Mouse (Mus musculus): ENCODE results near the gene Metap1d. TPM values are rescaled to one million over a fixed set of nuclear protein-coding genes. Genes with fewer than 3 reads are reported as not detected.

The Metap1d gene
- total and polyA plus RNA-seq, 3 experiments, result 18.9 to 28.3 (median 21.5) TPM

DNA sequence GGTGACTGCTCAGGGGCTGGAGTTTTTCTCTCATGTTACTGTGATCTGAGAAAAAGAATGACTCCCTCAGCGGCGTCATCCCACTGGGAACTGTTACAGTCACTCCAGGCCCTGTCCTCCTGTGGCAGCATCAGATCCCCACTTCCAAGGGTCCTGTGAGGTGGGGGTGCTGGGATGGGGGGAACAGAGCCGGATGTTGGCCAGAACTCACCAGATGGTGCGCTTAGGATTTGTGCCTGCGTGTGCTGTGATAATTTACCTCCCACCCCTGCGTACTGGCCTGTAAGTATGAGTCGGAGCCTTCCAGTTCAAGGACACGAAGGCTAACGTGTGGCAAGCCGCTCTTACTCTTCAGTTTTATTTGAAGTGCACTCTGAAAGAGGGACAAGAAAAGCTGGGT lies 22.2 kb downstream of the Metap1d start:
- H3K9me3 ChIP-seq (replicated peaks; ENCODE audit: low read length), result peaks cover 5% of the 10 kb centered on the region
- no peaks in the 10 kb centered on the region for H3K27me3 ChIP-seq (replicated peaks)
- no peak overlapping the region for H3K27ac ChIP-seq (ENCODE audit: insufficient read depth, low read depth)
- dilution Hi-C loops (cut with MboI; ENCODE audit: extremely low pct_ligation_motif_present, extremely low pct_unique_long_range_greater_than_20kb, low sequenced_read_pairs), result no loop called here
- in situ Hi-C loops (cut with MboI; ENCODE audit: low pct_ligation_motif_present, low pct_unique_long_range_greater_than_20kb, low sequenced_read_pairs), result no loop called here
- no peak for TF ChIP-seq UBTF (IDR thresholded peaks at IDR 0.05; ENCODE audit: low read depth, low read length)
- TF ChIP-seq PAX5 (IDR thresholded peaks at IDR 0.05; ENCODE audit: low read length), result no peak
- no peak for TF ChIP-seq BHLHE40 (IDR thresholded peaks at IDR 0.05; ENCODE audit: low read depth, low read length)
- no peak overlapping the region for H3K4me3 ChIP-seq (replicated peaks in 1 of 3; ENCODE audit: low read depth in 2 of 3, low read length in 2 of 3, poor library complexity in 1 of 3)
- peaks cover 2 to 9% of the 10 kb centered on the region in 2 experiments; a peak in 3 of 4 replicates for H3K4me1 ChIP-seq (ENCODE audit: control insufficient read depth in 1 of 2, insufficient read depth in 2 of 2)
- H3K9ac ChIP-seq (ENCODE audit: insufficient read depth, low read depth), result no peak overlapping the region
- no peak overlapping the region for H3K4me2 ChIP-seq (ENCODE audit: insufficient read depth, low read depth, poor library complexity, severe bottlenecking)
- 0 out of 2 replicates have a peak, but pooled peaks cover 2% of the 10 kb centered on the region for H3K79me2 ChIP-seq (replicated peaks; ENCODE audit: control insufficient read depth, extremely low read depth, insufficient read depth, poor library complexity, severe bottlenecking)
- DNase-seq (ENCODE audit: extremely low read depth), result no peak
- peaks cover 0 to 19% of the 10 kb centered on the region in 2 experiments for H3K36me3 ChIP-seq (replicated peaks in 1 of 2; ENCODE audit: control insufficient read depth in 1 of 2, insufficient read depth in 1 of 2, low read length in 1 of 2)

DNA sequence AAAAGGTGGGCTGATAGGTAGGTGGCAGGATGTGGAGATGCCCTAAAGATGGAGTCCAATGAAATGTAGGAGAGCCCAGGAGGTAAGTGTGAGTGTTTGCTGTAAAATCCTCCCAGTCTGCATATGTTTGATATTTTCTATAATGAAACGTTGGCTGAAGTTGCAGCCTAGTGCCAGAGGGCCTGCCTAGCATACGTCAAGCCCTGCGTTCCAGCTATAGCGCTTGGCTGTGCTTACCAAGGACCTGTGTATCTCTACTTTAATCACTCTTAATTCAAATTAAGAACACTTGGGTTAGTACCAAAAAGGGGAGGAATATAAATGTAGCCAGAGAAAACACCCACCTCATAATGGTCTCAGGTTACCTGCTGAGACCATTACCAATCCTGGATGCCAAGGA lies 22.7 kb downstream of the Metap1d start:
- peaks cover 0 to 19% of the 10 kb centered on the region in 2 experiments for H3K36me3 ChIP-seq (replicated peaks in 1 of 2; ENCODE audit: control insufficient read depth in 1 of 2, insufficient read depth in 1 of 2, low read length in 1 of 2)
- no peak overlapping the region for H3K9ac ChIP-seq (ENCODE audit: insufficient read depth, low read depth)
- no peak overlapping the region for H3K4me2 ChIP-seq (ENCODE audit: insufficient read depth, low read depth, poor library complexity, severe bottlenecking)
- no peak overlapping the region for H3K27ac ChIP-seq (ENCODE audit: insufficient read depth, low read depth)
- peaks cover 2 to 14% of the 10 kb centered on the region in 2 experiments; a peak in 3 of 4 replicates for H3K4me1 ChIP-seq (ENCODE audit: control insufficient read depth in 1 of 2, insufficient read depth in 2 of 2)
- no peak for TF ChIP-seq MYC (IDR thresholded peaks at IDR 0.05; ENCODE audit: low read depth, low read length)
- no peak for TF ChIP-seq HCFC1 (IDR thresholded peaks at IDR 0.05; ENCODE audit: low read depth, low read length)
- no peak for TF ChIP-seq NELFE (IDR thresholded peaks at IDR 0.05; ENCODE audit: low read depth, low read length)
- TF ChIP-seq USF2 (conservative IDR thresholded peaks at IDR 0.05; ENCODE audit: low read depth, low read length), result no peak
- no peak for TF ChIP-seq ZC3H11A (IDR thresholded peaks at IDR 0.05; ENCODE audit: low read depth, low read length)
- TF ChIP-seq ELF1 (IDR thresholded peaks at IDR 0.05; ENCODE audit: low read depth, low read length), result no peak
- TF ChIP-seq POLR2A (IDR thresholded peaks at IDR 0.05; ENCODE audit: low read depth, low read length), result no peak
- TF ChIP-seq SIN3A (IDR thresholded peaks at IDR 0.05; ENCODE audit: low read length), result no peak
- TF ChIP-seq PAX5 (IDR thresholded peaks at IDR 0.05; ENCODE audit: low read length), result no peak
- TF ChIP-seq IRF4 (IDR thresholded peaks at IDR 0.05; ENCODE audit: low read depth, low read length), result no peak
- TF ChIP-seq USF1 (IDR thresholded peaks at IDR 0.05; ENCODE audit: low read depth, low read length), result no peak
- TF ChIP-seq MEF2A (IDR thresholded peaks at IDR 0.05; ENCODE audit: borderline replicate concordance, low read depth, low read length), result no peak
- no peak for TF ChIP-seq RAD21 (IDR thresholded peaks at IDR 0.05; ENCODE audit: low read depth, low read length)
- no peak for TF ChIP-seq MAX (IDR thresholded peaks at IDR 0.05; ENCODE audit: low read length)
- DNase-seq (ENCODE audit: extremely low read depth), result no peak
- 0 out of 2 replicates have a peak, but pooled peaks cover 2% of the 10 kb centered on the region for H3K79me2 ChIP-seq (replicated peaks; ENCODE audit: control insufficient read depth, extremely low read depth, insufficient read depth, poor library complexity, severe bottlenecking)
- peaks cover 5% of the 10 kb centered on the region for H3K9me3 ChIP-seq (replicated peaks; ENCODE audit: low read length)
- no peak overlapping the region for H3K4me3 ChIP-seq (replicated peaks in 1 of 3; ENCODE audit: low read depth in 2 of 3, low read length in 2 of 3, poor library complexity in 1 of 3)
- dilution Hi-C loops (cut with MboI; ENCODE audit: extremely low pct_ligation_motif_present, extremely low pct_unique_long_range_greater_than_20kb, low sequenced_read_pairs), result no loop called here
- H3K27me3 ChIP-seq (replicated peaks), result no peaks in the 10 kb centered on the region
- in situ Hi-C loops (cut with MboI; ENCODE audit: low pct_ligation_motif_present, low pct_unique_long_range_greater_than_20kb, low sequenced_read_pairs), result no loop called here

Measured in CH12.LX (cell line).